Mouse (Mus musculus) mouse trophoblast stem cell (cell line): ENCODE results near the gene Togaram1.

Experiments
- in situ Hi-C, 2 experiments: fragments of 300-500 bp; cut with MseI, MboI; formaldehyde crosslinking; loops; 2 replicates in 1 of 2; 3 replicates in 1 of 2; pipeline ENCODE4 v1.15.1; 2025

Togaram1 gene

GRCm38 (mm10) chr12:64965124-64966026, at the start of gene Togaram1, which contains the start of gene Klhl28:
Gene Togaram1, plus strand, starts transcription at chr12:64965804.
Gene Klhl28, minus strand, starts transcription at chr12:64965534.
- in situ Hi-C loops, result no loop called here

GRCm38 (mm10) chr12:64916735-64917134, 48.9 kb upstream of the Togaram1 start:
- in situ Hi-C loops, result no loop called here

GRCm38 (mm10) chr12:64917578-64918471, 47.8 kb upstream of the Togaram1 start, which contains the start of gene Gm527:
Gene Gm527, plus strand, starts transcription at chr12:64917906.
- in situ Hi-C loops, result no loop called here

GRCm38 (mm10) chr12:64937493-64937892, 28.1 kb upstream of the Togaram1 start:
- in situ Hi-C loops, result no loop called here

- in situ Hi-C loops, result no loop called here
Observed at GRCm38 (mm10) chr12:64964560-64964959, 1.0 kb upstream of the Togaram1 start.

- in situ Hi-C loops, result no loop called here
Observed at GRCm38 (mm10) chr12:64966101-64966631, 562 bp downstream of the Togaram1 start.

- in situ Hi-C loops, result no loop called here
Observed at GRCm38 (mm10) chr12:64966652-64967435, 1.2 kb downstream of the Togaram1 start.

GRCm38 (mm10) chr12:64967470-64967869, 1.9 kb downstream of the Togaram1 start:
- in situ Hi-C loops, result no loop called here

GRCm38 (mm10) chr12:64968067-64968466, 2.5 kb downstream of the Togaram1 start:
- in situ Hi-C loops, result no loop called here

- in situ Hi-C loops, result no loop called here
Observed at GRCm38 (mm10) chr12:64971399-64971798, 5.8 kb downstream of the Togaram1 start.

- in situ Hi-C loops, result no loop called here
Observed at GRCm38 (mm10) chr12:64972063-64972462, 6.5 kb downstream of the Togaram1 start.

- in situ Hi-C loops, result no loop called here
Observed at GRCm38 (mm10) chr12:64975558-64975957, 10.0 kb downstream of the Togaram1 start.

GRCm38 (mm10) chr12:64976191-64976590, 10.6 kb downstream of the Togaram1 start:
- in situ Hi-C loops, result no loop called here

- in situ Hi-C loops, result no loop called here
Observed at GRCm38 (mm10) chr12:64977518-64977917, 11.9 kb downstream of the Togaram1 start.

GRCm38 (mm10) chr12:65007725-65008124, 42.1 kb downstream of the Togaram1 start:
- in situ Hi-C loops, result no loop called here

- in situ Hi-C loops, result no loop called here
Observed at GRCm38 (mm10) chr12:65022842-65023241, 57.2 kb downstream of the Togaram1 start.

- in situ Hi-C loops, result no loop called here
Observed at GRCm38 (mm10) chr12:65035839-65036189, 70.2 kb downstream of the Togaram1 start.

- in situ Hi-C loops, result no loop called here
Observed at GRCm38 (mm10) chr12:65036190-65036870, 70.7 kb downstream of the Togaram1 start, which contains the start of gene Prpf39. Gene Prpf39, plus strand, starts transcription at chr12:65036333.

- in situ Hi-C loops, result no loop called here
Observed at GRCm38 (mm10) chr12:65036892-65037545, 71.4 kb downstream of the Togaram1 start.

GRCm38 (mm10) chr12:65037546-65037937, 71.9 kb downstream of the Togaram1 start:
- in situ Hi-C loops, result no loop called here
